Mouse (Mus musculus): ENCODE data around the gene Ncapg2. TPM values are rescaled to one million over a fixed set of nuclear protein-coding genes. Genes with fewer than 3 reads are reported as not detected.

Ncapg2 gene
- total RNA-seq (2021): 1 to 10 TPM; 4.0 to 5.8 TPM
- long read RNA-seq, partial matches to known transcripts: 1 of 2 reads
- long read RNA-seq, other reads (novel, unspliced or antisense): 1 of 2 reads

DNA sequence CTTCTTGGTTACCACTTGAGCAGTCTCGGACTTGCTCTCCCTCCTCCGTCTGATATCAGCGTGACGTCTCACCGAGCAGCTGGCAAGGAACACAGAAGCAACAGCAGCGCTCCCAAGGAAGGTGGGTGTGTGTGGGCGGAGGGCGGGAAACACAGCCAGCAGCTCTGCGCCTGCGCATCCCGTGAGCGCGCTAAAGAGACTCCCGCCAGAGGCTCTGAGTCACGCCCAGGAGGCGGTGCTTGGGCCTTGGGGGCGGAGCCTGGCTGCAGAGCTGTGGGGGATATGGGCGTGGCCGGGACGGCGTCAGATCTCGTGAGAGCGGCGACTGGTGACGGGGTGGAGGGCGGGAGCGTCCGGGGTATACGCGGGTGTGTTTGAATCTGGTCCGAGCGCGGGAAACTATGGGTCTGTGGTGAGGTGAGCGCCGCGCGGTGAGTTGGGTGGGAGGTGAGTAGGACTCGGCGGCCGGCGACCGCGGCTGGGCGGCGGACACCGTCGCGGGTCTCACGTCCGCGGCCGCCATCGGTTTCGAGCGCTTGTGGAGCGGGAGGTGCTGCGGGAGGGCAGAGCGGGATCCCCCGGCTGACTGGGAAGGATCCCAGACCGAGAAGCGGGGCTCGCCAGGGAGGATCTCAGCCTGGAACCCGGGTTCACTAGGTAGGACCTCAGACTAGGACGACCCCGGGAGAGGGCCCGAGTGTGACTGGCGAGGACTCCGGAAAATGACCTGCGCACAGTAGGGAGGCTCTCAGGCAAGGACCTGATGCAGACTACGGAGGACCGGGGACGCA lies at the start of gene Ncapg2:
Gene Ncapg2, plus strand, starts transcription at position 358 of the 791 bp plus-strand sequence.
- DNase-seq (ENCODE audit: low spot score in 2 of 2): peak; percentile 97

- DNase-seq (ENCODE audit: low spot score in 2 of 2): no peak
Observed at GRCm38 (mm10) chr12:116362091-116362490, 43.1 kb upstream of the Ncapg2 start.

- DNase-seq (ENCODE audit: low spot score in 2 of 2): no peak
Observed at GRCm38 (mm10) chr12:116366900-116367299, 38.3 kb upstream of the Ncapg2 start.

DNA sequence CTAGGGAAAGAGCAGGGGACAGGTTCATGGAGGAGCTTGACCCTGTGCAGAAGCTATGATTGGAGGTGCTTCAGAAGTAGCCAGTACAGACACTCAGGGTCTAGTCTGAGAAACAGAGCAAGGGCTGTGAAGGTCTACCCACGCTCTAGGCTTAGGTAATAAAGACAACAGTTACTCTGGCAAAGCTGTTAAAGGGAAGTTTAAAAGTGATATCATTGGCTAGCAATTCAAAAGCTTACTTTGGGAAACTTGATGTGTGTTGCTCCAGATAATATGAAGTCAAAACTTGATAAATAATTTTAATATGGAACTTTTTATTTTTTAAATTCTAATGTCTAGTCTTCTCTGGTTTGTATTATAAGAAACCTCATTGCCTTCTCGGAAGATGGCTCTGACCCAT lies 37.9 kb upstream of the Ncapg2 start:
- no peak for DNase-seq (ENCODE audit: low spot score in 2 of 2)

GRCm38 (mm10) chr12:116368857-116369256 lies 36.3 kb upstream of the Ncapg2 start:
- no peak for DNase-seq (ENCODE audit: low spot score in 2 of 2)

GRCm38 (mm10) chr12:116383101-116383500 lies 22.1 kb upstream of the Ncapg2 start:
- DNase-seq (ENCODE audit: low spot score in 2 of 2): no peak

DNA sequence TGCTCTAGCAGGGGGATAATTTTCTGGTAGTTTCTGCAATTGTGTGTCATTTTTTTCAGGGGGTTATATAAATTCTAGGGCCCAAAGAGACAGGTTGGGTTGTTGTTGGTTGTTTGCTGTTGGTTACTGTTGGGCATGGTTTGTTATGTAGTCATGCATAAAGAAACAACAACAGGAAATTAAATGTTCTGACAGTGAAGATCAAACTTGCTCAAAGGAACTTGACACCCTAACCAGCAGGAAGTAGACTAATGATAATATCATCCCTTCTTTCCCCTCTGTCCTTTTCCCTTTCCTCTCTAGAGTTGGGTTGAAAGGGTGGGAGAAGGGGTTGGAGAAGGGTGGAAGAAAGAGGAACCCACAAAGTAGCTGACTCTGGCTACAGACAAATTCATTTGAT lies 21.2 kb upstream of the Ncapg2 start:
- no peak for DNase-seq (ENCODE audit: low spot score in 2 of 2)

GRCm38 (mm10) chr12:116386802-116387201 lies 18.4 kb upstream of the Ncapg2 start:
- no peak for DNase-seq (ENCODE audit: low spot score in 2 of 2)

DNA sequence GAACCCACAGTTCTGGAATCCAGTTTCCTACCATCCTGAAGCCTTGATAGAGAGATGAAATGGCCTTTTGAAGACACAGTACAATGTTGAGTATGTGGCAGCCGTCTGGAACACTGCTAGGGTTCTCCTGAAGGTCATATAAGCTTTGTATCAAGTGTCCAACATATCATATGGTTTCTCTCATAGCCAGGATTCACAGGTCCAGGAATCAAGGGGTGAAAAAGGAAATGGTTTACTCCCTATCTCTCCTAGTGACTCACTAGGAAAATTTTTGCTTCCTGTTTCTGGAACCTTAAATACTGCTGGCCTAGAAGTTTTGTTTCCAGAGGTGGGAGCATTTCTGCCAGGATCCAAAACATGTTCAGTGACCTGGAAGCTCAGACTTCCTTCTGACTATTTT lies 15.3 kb upstream of the Ncapg2 start:
- no peak for DNase-seq (ENCODE audit: low spot score in 2 of 2)

GRCm38 (mm10) chr12:116394327-116394726 lies 10.9 kb upstream of the Ncapg2 start:
- DNase-seq (ENCODE audit: low spot score in 2 of 2): no peak

DNA sequence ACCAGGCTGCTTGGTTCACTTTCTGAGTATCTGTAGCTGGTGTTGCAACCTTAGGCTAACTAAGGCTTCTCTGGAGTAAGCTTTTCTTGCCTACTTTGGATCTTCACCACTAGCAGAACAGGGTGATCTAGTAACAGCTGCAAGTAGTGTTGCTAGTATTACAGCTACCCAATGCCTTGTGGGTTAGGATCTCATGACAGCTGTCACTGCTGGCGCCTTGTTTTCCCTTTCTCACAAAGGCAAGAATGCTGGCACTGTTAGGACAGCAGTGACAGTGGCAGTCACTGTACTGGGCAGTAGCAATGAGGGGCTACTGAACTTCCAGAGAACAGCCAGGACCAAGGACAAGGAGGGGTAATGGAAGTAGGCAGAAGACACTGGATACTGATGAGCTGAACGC lies 9.9 kb upstream of the Ncapg2 start:
- DNase-seq (ENCODE audit: low spot score in 2 of 2): no peak

DNA sequence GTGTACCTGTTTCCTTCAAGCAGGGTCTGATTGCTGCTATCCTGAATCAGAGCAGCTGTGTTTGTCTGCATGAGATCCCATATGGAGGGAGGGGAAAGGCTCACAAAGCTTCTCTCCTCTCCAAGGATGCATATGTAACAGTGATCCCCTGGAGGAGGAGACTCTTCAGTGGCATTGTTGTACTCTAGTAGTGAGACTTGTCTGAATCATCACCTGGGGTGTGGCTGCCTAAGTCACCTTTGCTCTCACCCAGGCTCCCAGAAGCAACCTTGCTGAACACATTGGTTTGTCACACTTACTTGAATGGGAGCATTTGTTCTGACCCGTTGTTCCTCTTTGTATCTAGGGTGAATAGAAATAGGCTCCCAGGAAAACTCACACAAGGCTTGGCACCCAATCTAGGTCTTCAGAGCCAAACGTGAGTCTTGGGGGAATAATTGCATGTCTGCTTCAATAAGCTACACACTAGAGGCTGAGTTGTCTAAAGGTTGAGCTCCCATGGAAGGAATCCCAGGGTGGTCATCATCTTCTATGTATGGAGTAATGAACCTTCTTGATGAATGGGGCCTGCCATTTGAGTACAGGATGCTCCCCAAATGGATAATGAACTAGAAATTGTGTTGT lies 9.0 kb upstream of the Ncapg2 start:
- no peak for DNase-seq (ENCODE audit: low spot score in 2 of 2)

DNA sequence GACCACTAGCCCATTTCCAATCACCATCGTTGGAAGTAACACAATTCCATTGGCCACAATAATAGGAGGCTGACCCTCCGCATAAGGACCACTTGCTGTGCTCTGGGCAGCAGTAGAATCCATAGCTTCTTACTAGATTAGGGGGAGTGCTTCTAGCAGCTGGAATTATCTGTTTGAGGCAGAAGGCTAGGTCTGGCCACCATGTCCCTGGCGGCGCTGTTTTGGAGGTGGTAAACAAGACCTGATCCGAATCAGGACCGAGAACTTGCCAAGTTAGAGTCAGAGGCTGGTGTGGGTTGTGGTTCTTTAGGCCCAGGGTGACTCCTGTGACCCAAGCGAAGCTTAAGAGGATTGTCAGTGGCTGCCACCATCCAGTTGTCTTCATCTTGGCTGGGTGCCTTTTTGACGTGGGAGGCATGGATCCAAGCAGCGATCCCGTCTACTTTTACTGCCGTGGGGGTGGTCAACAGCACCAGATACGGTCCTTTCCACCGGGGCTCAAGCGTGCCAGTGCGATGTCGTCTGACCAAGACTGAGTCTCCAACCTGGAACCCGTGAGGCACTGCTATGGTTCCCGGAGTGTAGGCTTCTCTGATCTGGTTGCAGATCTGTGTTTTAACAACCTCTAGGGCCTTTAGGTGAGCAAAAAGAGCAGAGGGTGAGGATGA lies 1.1 kb upstream of the Ncapg2 start:
- DNase-seq (ENCODE audit: low spot score in 2 of 2): no peak

DNA sequence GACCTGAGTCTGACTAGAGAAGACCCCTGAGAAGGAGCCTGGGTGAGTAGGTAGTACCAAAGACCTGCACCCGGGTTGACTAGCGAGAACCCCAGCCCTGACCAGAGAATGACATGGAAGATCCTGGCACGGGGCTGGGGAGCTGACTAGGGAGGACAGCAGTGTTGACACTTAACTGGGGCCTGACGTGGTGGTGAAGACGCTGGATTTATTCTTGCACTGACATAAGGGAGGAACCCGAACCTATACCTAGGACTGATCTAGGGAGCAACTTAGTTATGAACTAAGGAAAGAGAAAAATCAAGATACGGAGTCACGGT lies 594 bp downstream of the Ncapg2 start:
- no peak for DNase-seq (ENCODE audit: low spot score in 2 of 2)

DNA sequence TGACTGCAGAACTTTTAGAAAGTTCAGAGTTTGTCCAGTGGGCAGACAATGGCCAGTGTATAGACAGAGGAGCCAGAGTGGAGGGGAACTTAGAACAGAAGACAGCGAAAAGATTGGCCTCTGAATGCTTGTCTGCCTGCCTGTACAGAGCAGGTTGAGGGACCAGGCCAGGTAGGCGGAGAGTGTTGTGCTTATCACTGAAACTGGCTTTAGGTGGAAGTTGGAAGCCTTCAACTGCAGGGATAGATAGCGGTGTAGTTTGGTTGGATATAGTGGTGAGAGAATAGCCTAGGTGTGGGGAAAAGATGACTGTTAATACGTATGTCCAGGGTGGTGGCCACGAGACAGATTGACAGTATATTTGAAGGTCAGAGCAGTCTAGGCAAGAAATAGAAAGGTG lies 2.7 kb downstream of the Ncapg2 start:
- no peak for DNase-seq (ENCODE audit: low spot score in 2 of 2)

DNA sequence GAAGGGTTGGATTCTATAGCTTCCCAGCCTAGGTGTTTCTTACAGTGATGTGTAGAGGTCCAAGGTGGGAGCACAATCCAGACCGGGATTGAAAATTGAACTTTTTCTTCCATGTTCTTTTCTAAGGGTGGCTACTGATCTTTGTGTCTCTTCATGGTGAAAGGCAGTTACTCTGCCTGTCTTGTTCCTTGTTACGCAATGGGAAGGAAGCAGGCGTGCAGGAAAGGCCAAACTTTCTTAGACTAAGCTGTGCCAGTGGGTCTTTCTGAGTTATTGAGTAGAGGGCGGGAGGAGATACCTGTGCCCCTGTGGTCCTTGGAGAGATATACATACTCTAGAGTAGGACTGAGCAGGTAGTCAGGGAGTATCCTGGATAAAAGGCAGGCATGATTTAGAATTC lies 9.7 kb downstream of the Ncapg2 start:
- DNase-seq (ENCODE audit: low spot score in 2 of 2): no peak

- no peak for DNase-seq (ENCODE audit: low spot score in 2 of 2)
Observed at GRCm38 (mm10) chr12:116416514-116416913, 11.3 kb downstream of the Ncapg2 start.

- no peak for DNase-seq (ENCODE audit: low spot score in 2 of 2)
Observed at GRCm38 (mm10) chr12:116421656-116422055, 16.5 kb downstream of the Ncapg2 start.

DNA sequence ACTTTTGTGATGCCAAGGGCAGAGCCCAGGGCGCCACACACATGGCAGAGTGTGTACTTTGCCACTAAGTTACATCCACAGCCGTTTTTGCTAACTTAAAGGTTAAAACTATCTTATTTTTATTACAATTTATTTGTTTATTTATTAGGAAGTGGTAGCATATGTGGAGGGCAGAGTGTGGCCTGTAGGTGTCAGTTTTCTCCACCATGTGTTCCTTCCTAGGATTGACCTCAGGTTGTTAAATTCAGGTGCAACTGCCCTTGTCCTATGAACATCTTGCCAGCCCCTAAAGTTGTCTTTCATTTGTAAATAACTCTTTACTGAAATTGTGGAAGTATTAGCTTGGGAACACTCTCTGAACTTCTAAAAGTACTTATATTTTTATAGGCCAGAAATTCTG lies 20.2 kb downstream of the Ncapg2 start:
- DNase-seq (ENCODE audit: low spot score in 2 of 2): no peak

GRCm38 (mm10) chr12:116433742-116434141 lies 28.5 kb downstream of the Ncapg2 start:
- no peak for DNase-seq (ENCODE audit: low spot score in 2 of 2)

- no peak for DNase-seq (ENCODE audit: low spot score in 2 of 2)
Observed at GRCm38 (mm10) chr12:116435232-116435631, 30.0 kb downstream of the Ncapg2 start.

DNA sequence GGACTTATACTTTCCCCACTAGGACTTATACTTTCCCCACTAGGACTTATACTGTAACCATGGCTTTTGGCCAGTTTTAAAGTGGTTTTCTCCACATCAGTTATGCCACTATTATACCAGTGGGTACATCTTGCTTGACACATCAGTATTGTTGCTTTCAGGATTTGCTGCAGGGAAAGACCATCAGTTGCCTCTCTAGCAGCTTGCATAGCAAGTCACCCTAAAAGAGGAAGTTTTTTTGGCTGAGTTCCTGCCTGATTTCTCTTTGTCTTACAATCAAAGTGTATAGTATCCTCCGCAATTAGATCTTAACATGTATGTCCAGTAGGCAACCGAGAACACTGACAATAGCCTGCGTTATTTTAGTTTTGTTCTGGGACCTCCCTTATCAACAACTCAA lies 30.9 kb downstream of the Ncapg2 start:
- DNase-seq (ENCODE audit: low spot score in 2 of 2): no peak
